Mouse (Mus musculus): ENCODE data around the gene Cadps. TPM values are rescaled to one million over a fixed set of nuclear protein-coding genes. Genes with fewer than 3 reads are reported as not detected.
A peak's percentile ranks its signal among the peaks of the same experiment; 100 is the strongest.

Cadps gene
- polyA plus RNA-seq, 1 experiment from 2014 or later: 1.6 TPM

DNA sequence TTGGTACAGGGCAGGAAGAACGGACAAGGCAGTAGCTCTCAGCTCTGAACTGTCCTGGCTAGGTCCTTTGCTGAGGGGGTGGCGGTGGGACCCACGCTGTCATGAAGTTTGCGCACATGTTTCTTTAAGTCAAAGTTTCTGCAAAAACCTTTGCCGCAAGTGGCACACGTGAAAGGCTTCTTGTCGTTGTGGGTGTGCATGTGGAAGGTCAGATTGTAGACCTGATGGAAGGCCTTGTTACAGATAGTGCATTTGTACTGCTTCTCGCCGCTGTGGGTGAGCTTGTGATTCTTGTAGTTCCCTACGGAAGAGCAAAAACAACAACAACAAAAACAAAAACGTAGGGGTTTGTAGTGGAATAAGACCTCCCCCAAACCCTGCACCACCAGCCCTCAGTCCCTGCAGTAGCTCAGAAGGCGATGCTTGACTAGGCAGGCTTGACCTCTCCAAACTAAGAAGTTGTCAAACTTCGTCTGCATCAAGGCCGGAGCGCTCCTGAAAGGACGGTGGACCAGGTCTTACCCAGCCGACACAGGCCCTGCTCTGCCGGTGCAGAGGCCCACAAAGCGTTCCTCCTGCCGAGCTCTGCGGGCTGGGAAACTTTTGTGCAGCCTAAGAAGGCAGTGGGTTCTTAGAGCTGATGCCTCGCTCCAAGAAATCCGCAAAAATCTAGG, 480.3 kb downstream of the Cadps start:
- Histone ChIP-seq H3K4me1 (peaks cover 33% of the 10 kb centered on the region), H3K4me2 (no peak overlapping the region), H3K36me3 (no peaks in the 10 kb centered on the region), H3K9me3 (no peaks in the 10 kb centered on the region), H3K27me3 (peaks cover 100% of the 10 kb centered on the region), H3K9ac (no peak overlapping the region), H3K4me3 (no peak overlapping the region), H3K27ac (no peak overlapping the region)
- no peak for ATAC-seq (ENCODE audit: insufficient number of reproducible peaks, insufficient read depth, low FRiP score, low TSS enrichment, low read depth)
- WGBS: 2% methylated on average over 23 of the region's 23 CpGs

DNA sequence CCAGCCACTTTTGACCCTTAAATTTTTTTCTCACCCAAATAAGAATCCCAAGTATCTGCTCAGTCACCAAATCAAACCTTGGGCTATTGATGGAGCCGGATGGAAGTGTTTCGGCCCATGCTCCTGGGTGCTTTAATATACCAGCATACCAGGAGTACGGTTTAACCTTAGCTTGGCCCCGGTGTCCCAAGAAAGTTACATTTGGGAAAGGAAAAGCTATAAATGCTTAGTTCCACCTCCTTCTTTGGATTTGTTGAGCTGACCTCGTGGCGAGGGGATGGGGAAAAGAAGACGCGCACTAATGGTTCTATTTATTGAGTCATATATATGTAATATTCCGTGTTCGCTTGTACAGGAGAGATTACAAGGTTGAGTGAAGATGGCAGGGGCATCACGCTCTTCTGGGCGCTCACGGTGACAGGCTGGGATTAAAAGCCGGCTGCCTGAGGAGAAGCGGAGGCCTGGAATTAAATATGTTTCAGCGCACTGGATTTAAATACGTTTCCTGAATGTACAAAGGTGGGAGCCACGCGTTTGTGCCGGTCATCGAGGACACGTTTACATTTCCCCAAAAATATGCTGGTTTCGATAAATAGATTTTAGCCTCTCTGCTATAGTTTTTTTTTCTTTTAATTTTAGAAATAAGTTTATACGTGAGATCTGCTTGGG, 481.0 kb downstream of the Cadps start:
- H3K27ac ChIP-seq: no peak overlapping the region
- no peaks in the 10 kb centered on the region for H3K36me3 ChIP-seq
- H3K4me3 ChIP-seq: 0 out of 2 replicates have a peak overlapping the region, but pooled peaks have one; percentile 2
- peaks cover 100% of the 10 kb centered on the region for H3K27me3 ChIP-seq
- no peaks in the 10 kb centered on the region for H3K9me3 ChIP-seq
- ATAC-seq (ENCODE audit: insufficient number of reproducible peaks, insufficient read depth, low FRiP score, low TSS enrichment, low read depth): no peak
- peaks cover 33% of the 10 kb centered on the region for H3K4me1 ChIP-seq
- no peak overlapping the region for H3K9ac ChIP-seq
- 3% methylated on average over 24 of the region's 24 CpGs for WGBS
- no peak overlapping the region for H3K4me2 ChIP-seq

DNA sequence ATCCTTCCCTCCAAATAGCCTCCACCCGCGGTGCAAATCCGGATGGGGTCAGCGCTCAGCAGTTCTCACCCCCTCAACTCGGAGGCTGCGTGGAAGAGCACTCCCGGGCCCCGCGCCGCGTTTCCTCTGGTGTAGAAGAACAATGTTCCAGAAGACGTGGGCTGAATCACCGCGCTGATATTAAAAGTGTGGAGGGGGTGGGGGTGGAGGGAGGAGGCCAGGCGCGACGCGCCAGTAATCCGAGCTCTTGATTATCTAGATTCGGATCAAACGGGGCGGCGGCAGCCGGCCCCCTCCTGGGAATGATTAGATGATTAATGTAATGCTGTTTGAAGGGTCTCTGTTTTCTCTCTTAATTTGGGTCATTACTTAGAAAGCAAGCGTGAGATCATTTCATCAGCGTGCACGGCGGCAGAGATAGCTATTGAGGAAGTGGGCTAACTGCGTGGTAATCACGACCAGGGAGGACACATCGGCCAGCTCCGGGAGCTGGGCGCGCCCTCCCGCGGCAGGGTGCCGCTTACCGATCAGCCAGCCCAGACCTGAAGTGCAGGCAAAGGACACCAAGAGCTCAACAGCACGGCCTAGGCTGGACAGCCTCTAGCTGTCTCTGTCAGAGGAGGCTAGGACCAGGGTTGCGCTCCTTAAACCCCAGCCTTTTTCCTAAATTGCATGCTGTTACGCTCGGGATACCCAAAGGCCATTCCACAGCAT, 481.6 kb downstream of the Cadps start:
- H3K4me3 ChIP-seq: peak overlapping the region; percentile 2; the same call in 1 of the 2 replicates
- ATAC-seq (ENCODE audit: insufficient number of reproducible peaks, insufficient read depth, low FRiP score, low TSS enrichment, low read depth): no peak

DNA sequence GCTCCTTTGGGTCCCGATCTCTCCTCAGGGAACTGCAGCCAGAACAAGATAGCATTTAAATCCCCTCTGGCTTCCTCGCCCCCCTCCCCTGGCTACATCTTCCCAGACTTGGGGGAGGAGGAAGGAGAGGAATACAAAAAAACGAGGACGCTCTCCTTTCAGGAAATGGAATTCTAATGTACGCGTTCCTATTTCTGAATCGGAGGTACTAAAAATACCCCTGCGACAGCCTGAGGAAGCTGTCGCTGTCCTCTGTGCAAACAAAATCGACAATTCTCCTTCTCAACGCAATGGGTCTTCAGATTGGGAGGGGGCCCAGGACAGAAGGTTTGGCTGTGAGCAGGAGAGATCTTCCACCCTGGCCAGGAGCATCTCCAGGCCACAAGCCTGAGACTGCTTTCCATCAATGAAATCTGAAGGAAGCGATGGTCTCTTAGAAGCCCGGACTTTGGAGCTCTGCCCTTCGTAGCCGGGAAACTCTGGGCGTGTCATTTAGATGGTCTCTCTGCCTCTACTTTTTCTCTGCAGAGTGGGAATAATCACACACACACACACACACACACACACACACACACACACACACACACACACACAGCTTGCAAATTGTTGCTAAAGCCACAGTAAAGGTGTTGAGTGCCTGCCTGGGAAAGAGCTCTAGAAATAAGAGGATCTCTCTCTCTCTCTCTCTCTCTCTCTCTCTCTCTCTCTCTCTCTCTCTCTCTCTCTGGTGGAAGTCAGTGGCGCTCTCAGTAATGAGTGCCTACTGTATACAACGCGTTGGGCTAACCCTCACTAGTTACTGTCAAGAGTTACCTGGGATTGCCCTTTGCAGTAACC, 482.4 kb downstream of the Cadps start:
- Histone ChIP-seq H3K4me2 (no peak overlapping the region), H3K36me3 (no peaks in the 10 kb centered on the region), H3K27ac (no peak overlapping the region), H3K27me3 (peaks cover 100% of the 10 kb centered on the region), H3K9me3 (no peaks in the 10 kb centered on the region), H3K9ac (no peak overlapping the region), H3K4me1 (peaks cover 24% of the 10 kb centered on the region), H3K4me3 (no peak overlapping the region)
- under 1% methylated on average over 19 of the region's 19 CpGs for WGBS
- ATAC-seq (ENCODE audit: insufficient number of reproducible peaks, insufficient read depth, low FRiP score, low TSS enrichment, low read depth): no peak

More for the DNA sequence above, 481.6 kb downstream of the Cadps start:
- no peaks in the 10 kb centered on the region for H3K9me3 ChIP-seq
- H3K36me3 ChIP-seq: no peaks in the 10 kb centered on the region
- peak overlapping the region; percentile 14; the same call in 1 of the 2 replicates for H3K4me2 ChIP-seq
- under 1% methylated on average over 42 of the region's 42 CpGs for WGBS
- no peak overlapping the region for H3K9ac ChIP-seq
- H3K27ac ChIP-seq: no peak overlapping the region
- peaks cover 31% of the 10 kb centered on the region for H3K4me1 ChIP-seq
- H3K27me3 ChIP-seq: peaks cover 100% of the 10 kb centered on the region

DNA sequence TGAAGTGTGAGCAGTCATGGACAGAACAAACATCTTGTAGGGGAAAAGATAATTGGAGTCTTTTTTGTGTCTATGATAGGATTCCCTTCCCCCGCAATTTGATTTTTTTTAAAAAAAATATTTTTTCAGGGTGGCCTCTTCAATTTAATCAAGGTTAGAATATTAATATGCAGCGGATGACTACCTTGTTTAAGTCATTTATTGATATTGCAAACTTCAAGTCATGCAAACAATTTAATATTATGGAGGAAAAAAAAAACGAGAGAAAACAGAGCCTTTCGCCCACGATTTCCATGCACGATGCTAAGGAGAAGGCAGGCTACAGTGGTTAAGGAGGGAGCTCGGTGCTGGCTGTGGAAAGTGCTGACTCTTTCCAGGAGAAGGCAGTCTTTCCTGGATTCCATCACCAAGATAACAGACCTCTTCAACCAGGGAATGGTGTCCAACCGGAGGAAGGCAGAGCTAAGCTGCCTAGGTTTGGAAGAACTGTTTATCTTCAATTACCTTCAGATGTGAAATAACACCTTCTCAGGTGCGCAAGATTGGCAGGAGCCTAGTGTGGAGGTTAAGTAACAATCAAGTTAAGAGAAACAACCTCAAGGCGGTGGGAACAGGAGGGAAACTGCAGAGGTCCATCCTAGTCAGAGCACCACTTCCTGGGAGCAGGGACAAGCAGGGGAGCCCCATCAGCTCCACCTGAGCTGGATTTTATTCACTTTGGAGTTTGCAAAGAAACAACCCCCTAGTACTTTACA, 483.9 kb downstream of the Cadps start:
- 2% methylated on average over 10 of the region's 10 CpGs for WGBS
- Histone ChIP-seq H3K36me3 (no peaks in the 10 kb centered on the region), H3K4me1 (peaks cover 11% of the 10 kb centered on the region; the same call in 1 of the 2 replicates), H3K27ac (no peak overlapping the region), H3K4me2 (no peak overlapping the region), H3K9me3 (no peaks in the 10 kb centered on the region), H3K9ac (no peak overlapping the region), H3K4me3 (no peak overlapping the region), H3K27me3 (peaks cover 100% of the 10 kb centered on the region)
- no peak for ATAC-seq (ENCODE audit: insufficient number of reproducible peaks, insufficient read depth, low FRiP score, low TSS enrichment, low read depth)

DNA sequence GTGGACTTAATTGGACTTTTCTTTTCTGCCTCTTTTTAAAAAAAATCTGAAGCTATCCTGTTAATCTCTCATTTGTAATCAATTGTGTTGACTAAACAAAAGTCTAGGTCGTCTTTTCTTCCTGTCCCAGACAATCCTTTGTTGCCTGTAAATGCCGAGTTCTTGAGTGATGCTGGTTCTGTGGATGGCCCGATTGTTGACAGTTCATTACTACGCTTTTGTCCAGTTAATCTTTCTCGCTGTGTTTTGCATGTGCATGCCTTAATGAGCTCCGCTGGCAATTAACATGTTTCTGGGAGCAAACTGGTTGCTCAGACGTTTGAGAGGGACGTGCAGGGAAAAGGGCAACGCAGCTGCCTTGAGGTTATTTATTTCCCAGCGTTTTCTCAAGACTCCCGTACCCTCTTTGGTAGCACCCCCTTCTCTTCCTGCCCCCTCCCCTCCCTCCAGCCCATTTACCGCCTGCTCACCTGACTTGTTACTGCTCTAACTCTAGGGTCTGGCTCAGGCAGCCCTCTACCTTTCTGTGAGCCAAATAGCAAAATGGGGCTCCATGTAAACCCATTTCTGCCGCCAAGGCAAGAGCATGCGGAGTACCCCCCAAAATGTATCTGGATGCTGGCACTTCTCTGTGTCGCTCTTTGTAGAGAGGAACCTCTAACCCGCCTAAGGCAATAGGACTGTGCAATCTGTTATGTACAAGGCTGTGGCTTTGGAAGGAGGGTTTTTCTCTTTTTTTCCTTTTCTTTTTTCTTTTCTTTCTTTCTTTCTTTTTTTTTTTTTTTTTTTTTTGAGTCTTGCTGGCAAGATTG, 484.7 kb downstream of the Cadps start:
- Histone ChIP-seq H3K9me3 (no peaks in the 10 kb centered on the region), H3K36me3 (no peaks in the 10 kb centered on the region), H3K4me3 (no peak overlapping the region), H3K4me1 (0 out of 2 replicates have a peak, but pooled peaks cover 7% of the 10 kb centered on the region), H3K27me3 (peaks cover 98% of the 10 kb centered on the region), H3K9ac (no peak overlapping the region), H3K27ac (no peak overlapping the region), H3K4me2 (no peak overlapping the region)
- no peak for ATAC-seq (ENCODE audit: insufficient number of reproducible peaks, insufficient read depth, low FRiP score, low TSS enrichment, low read depth)
- WGBS: 2% methylated on average over 16 of the region's 16 CpGs

DNA sequence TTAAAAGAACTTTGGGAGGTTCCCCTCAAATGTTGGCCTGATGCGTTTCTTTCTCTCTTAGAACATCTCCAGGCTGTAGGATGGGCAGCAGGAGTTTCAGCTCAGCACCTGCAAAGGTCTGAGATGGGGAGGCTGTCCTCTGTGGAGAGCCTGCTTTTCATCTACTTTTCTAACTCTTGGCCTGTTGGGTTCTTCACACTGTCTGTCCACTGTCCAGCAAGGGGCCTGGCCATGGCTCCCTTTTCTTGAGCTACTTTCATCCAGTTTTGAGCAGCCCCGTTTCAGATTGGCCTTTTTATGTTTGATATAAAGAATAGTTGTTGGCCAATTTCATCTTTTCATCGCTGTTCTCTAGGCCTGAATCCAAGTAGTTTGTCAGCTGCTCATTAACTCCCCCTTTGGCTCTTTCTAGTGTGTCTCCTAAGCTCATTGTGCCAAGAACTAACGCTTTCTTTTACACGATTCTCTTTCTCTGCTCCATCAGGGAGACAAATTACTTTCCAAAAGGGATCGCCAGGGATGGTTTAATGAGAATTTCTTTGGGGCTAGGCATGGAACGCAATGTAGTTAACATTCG, 485.4 kb downstream of the Cadps start:
- Histone ChIP-seq H3K9me3 (no peaks in the 10 kb centered on the region), H3K4me2 (no peak overlapping the region), H3K27me3 (peaks cover 95% of the 10 kb centered on the region), H3K27ac (no peak overlapping the region), H3K4me1 (0 out of 2 replicates have a peak, but pooled peaks cover 7% of the 10 kb centered on the region), H3K36me3 (no peaks in the 10 kb centered on the region), H3K9ac (no peak overlapping the region), H3K4me3 (no peak overlapping the region)
- no peak for ATAC-seq (ENCODE audit: insufficient number of reproducible peaks, insufficient read depth, low FRiP score, low TSS enrichment, low read depth)
- WGBS: 4% methylated on average over 8 of the region's 8 CpGs

DNA sequence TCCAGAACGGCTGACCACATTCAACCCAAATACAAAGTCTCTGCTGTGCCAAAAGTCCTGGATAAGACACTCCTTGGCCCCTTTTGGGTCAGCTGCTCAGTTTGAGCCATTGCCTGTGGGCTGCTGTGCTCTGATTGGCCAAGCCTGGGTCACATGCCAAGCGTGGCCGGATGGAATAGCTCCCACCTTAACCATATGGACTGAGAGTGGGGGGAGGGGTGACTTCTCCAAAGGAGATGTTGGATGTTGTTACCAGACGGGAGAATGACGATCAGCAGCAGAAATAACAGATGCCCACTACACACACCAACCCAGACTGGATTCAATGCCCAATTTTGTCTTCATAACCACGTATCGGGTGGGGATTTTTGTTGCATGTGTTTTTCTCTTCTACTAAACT, 488.0 kb downstream of the Cadps start:
- Histone ChIP-seq H3K27me3 (peaks cover 70% of the 10 kb centered on the region), H3K4me3 (no peak overlapping the region), H3K4me2 (no peak overlapping the region), H3K9me3 (no peaks in the 10 kb centered on the region), H3K27ac (no peak overlapping the region), H3K4me1 (no peaks in the 10 kb centered on the region), H3K9ac (no peak overlapping the region), H3K36me3 (no peaks in the 10 kb centered on the region)
- WGBS: 50% methylated on average over 7 of the region's 7 CpGs
- no peak for ATAC-seq (ENCODE audit: insufficient number of reproducible peaks, insufficient read depth, low FRiP score, low TSS enrichment, low read depth)

DNA sequence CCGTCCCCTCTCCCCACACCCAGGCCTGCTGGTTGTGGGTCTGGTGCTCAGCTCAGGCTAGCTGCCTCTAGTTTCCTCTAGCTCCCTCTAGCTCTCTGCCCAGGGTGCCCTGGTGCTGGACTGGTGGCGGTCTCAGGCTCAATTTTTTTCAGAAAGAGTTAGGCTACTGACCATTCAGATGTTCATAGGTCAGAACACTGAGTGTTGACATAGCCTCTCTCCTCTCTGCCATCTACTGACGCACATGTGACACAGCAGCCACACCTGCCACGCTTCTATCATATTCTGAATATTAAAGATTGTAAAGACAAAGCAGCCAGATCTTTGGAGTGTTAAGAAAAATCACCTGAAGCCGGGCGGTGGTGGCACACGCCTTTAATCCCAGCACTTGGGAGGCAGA, 489.3 kb downstream of the Cadps start:
- H3K27me3 ChIP-seq: peaks cover 70% of the 10 kb centered on the region

More for the DNA sequence above, 489.3 kb downstream of the Cadps start:
- no peak; the same call in 1 of the 2 replicates for ATAC-seq (ENCODE audit: insufficient number of reproducible peaks, insufficient read depth, low FRiP score, low TSS enrichment, low read depth)
- no peak overlapping the region for H3K4me3 ChIP-seq
- H3K9me3 ChIP-seq: no peaks in the 10 kb centered on the region
- H3K36me3 ChIP-seq: no peaks in the 10 kb centered on the region
- no peak overlapping the region for H3K4me2 ChIP-seq
- H3K9ac ChIP-seq: no peak overlapping the region
- H3K27ac ChIP-seq: no peak overlapping the region
- no peaks in the 10 kb centered on the region for H3K4me1 ChIP-seq
- 75% methylated on average over 7 of the region's 7 CpGs for WGBS
